Mouse (Mus musculus): ENCODE measurements around the gene Tufm. TPM values are rescaled to one million over a fixed set of nuclear protein-coding genes. Genes with fewer than 3 reads are reported as not detected.

Tufm gene
- total RNA-seq, 4 experiments from 2014 or later, result 205 to 255 (median 223) TPM

- no peak for DNase-seq
Observed at GRCm38 (mm10) chr7:126501684-126502022, 14.5 kb downstream of the Tufm start.

- DNase-seq, result peak; percentile 89
Observed at GRCm38 (mm10) chr7:126502023-126502741, 15.0 kb downstream of the Tufm start.

GRCm38 (mm10) chr7:126502751-126503150 lies 15.6 kb downstream of the Tufm start:
- DNase-seq, result no peak

- DNase-seq, result peak; percentile 98
Observed at GRCm38 (mm10) chr7:126503273-126503878, 16.2 kb downstream of the Tufm start, which contains the start of gene Atxn2l. TSS of gene Atxn2l (minus strand) at chr7:126503437.

GRCm38 (mm10) chr7:126504913-126505312 lies 17.8 kb downstream of the Tufm start:
- DNase-seq, result no peak

- no peak for DNase-seq
Observed at GRCm38 (mm10) chr7:126507126-126507778, 20.1 kb downstream of the Tufm start.

GRCm38 (mm10) chr7:126511287-126511686 lies 24.1 kb downstream of the Tufm start:
- peak; percentile 61 for DNase-seq

- no peak for DNase-seq
Observed at GRCm38 (mm10) chr7:126518261-126518941, 31.2 kb downstream of the Tufm start.

- no peak for DNase-seq
Observed at GRCm38 (mm10) chr7:126519513-126519912, 32.4 kb downstream of the Tufm start.

- DNase-seq, result no peak
Observed at GRCm38 (mm10) chr7:126523316-126523715, 36.2 kb downstream of the Tufm start.

- no peak for DNase-seq
Observed at GRCm38 (mm10) chr7:126528166-126528577, 41.0 kb downstream of the Tufm start.

GRCm38 (mm10) chr7:126533434-126533833 lies 46.3 kb downstream of the Tufm start:
- DNase-seq, result no peak

- DNase-seq, result no peak
Observed at GRCm38 (mm10) chr7:126535766-126536165, 48.6 kb downstream of the Tufm start.

GRCm38 (mm10) chr7:126536466-126536865 lies 49.3 kb downstream of the Tufm start:
- no peak for DNase-seq

- DNase-seq, result no peak
Observed at GRCm38 (mm10) chr7:126537820-126538585, 50.8 kb downstream of the Tufm start.

Other genes with a start within 250 kb of the Tufm start
- gene Sbk1, start 214.7 kb upstream of the Tufm start, total RNA-seq (2022), result 100 to 1,000 TPM in 2 of 4 experiments, 10 to 100 TPM in 2; 32.4 to 142 (median 75.6) TPM
- 1 to 10 TPM in 3 of 4 experiments, under 1 TPM in 1; 0.49 to 2.0 (median 1.6) TPM for gene Lat, start 117.8 kb upstream of the Tufm start, total RNA-seq (2022)
- 10 to 100 TPM; 36.9 to 57.2 (median 45.6) TPM for gene Spns1, start 109.9 kb upstream of the Tufm start, total RNA-seq (2022)
- 10 to 100 TPM in 2 of 4 experiments, 1 to 10 TPM in 2; 6.5 to 10.8 (median 8.8) TPM for gene Nfatc2ip, start 90.6 kb upstream of the Tufm start, total RNA-seq (2022)
- under 1 TPM; 0.56 to 0.94 (median 0.78) TPM for gene Cd19, start 72.5 kb upstream of the Tufm start, total RNA-seq (2022)
- 100 to 1,000 TPM in 2 of 4 experiments, 10 to 100 TPM in 2; 52.1 to 174 (median 93.2) TPM for gene Rabep2, start 58.6 kb upstream of the Tufm start, total RNA-seq (2022)
- under 1 TPM in 1 of 4 experiments, not detected in 3; 0.08 TPM for gene Atp2a1, start 24.3 kb upstream of the Tufm start, total RNA-seq (2022)
- gene Sh2b1, start 11.9 kb upstream of the Tufm start, total RNA-seq (2022), result 10 to 100 TPM; 54.3 to 78.7 (median 65.2) TPM
- gene Atxn2l, start 16.1 kb downstream of the Tufm start, total RNA-seq (2022), result 100 to 1,000 TPM in 2 of 4 experiments, 10 to 100 TPM in 2; 83.3 to 141 (median 110) TPM
- gene Eif3c, start 79.0 kb downstream of the Tufm start, total RNA-seq (2022), result 100 to 1,000 TPM; 206 to 258 (median 232) TPM
- 1 to 10 TPM; 1.4 to 4.3 (median 3.3) TPM for gene Apobr, start 97.6 kb downstream of the Tufm start, total RNA-seq (2022)
- 10 to 100 TPM; 25.6 to 55.5 (median 39.8) TPM for gene Cln3, start 98.5 kb downstream of the Tufm start, total RNA-seq (2022)
- gene Il27, start 107.6 kb downstream of the Tufm start, total RNA-seq (2022), result not detected
- gene Nupr1, start 143.5 kb downstream of the Tufm start, total RNA-seq (2022), result 10 to 100 TPM in 2 of 4 experiments, 1 to 10 TPM in 2; 7.9 to 17.5 (median 10.3) TPM
- gene Sgf29, start 161.9 kb downstream of the Tufm start, total RNA-seq (2022), result 10 to 100 TPM; 30.5 to 44.4 (median 38.2) TPM
- gene Sult1a1, start 189.1 kb downstream of the Tufm start, total RNA-seq (2022), result 10 to 100 TPM; 33.4 to 42.0 (median 40.2) TPM
- gene Bola2, start 208.0 kb downstream of the Tufm start, total RNA-seq (2022), result 100 to 1,000 TPM in 1 of 4 experiments, 10 to 100 TPM in 3; 78.0 to 116 (median 95.6) TPM
- gene Slx1b, start 208.4 kb downstream of the Tufm start, total RNA-seq (2022), result 10 to 100 TPM; 14.7 to 21.1 (median 18.2) TPM
- 10 to 100 TPM; 21.0 to 28.2 (median 25.0) TPM for gene Coro1a, start 220.4 kb downstream of the Tufm start, total RNA-seq (2022)

Data from adrenal gland, adult 8-10 months (tissue).